Mouse (Mus musculus): ENCODE data around the gene Csgalnact2.

DNA sequence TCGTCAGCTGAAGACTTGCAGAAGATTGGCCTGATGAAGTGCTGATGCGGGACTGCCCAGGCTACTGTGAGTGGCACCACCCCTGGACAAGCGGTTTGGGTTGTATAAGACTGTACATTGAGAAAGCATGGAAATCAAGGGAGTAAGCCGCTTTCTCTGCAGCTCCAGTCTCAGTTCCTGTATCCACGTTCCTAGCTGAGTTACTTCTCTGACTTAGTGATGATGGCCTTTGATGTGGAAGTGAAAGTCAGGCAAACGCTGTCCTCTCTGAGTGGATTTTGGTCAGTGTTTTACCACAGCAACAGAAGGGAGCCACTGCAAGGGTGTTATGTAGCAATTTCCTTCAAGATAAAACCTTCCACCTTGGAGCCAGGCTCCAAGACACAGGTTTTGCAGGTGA is 2.0 kb upstream of the Csgalnact2 start:
- TF ChIP-seq CTCF (conservative IDR thresholded peaks at IDR 0.05 in 1 of 2, IDR thresholded peaks at IDR 0.05 in 1 of 2; ENCODE audit: low read depth in 2 of 2, low read length in 2 of 2) (no peak), E2F4 (IDR thresholded peaks at IDR 0.05; ENCODE audit: insufficient replicate concordance, low read depth, low read length) (no peak), EP300 (IDR thresholded peaks at IDR 0.05; ENCODE audit: low read length) (no peak), BHLHE40 (IDR thresholded peaks at IDR 0.05; ENCODE audit: low read depth, low read length) (no peak), TCF12 (IDR thresholded peaks at IDR 0.05; ENCODE audit: low read depth, low read length) (no peak)
